Mouse (Mus musculus): ENCODE results near the gene Unc50. TPM values are rescaled to one million over a fixed set of nuclear protein-coding genes. Genes with fewer than 3 reads are reported as not detected.
A peak's percentile ranks its signal among the peaks of the same experiment; 100 is the strongest.

Unc50 gene
- polyA plus RNA-seq, 1 experiment: 60.3 TPM

DNA sequence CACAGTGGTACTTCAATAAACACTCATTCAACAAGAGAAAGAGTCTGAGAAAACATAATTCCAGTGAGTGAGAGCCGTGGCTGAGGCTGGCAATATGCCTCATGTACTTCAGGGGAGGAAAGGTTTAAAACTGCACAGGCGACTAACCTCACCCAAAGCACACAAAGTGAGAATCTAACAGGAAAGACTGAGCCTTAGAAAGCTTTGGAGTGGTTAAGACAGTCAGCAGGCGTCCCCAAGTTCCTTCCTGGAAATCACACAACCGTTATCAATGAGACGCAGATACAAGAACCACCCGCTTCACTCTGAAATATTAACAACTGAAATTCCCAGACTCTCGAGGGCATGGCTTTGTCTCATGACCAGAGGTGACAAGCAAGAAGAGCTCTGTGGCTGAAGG is 48.5 kb downstream of the Unc50 start:
- H3K4me1 ChIP-seq (ENCODE audit: control insufficient read depth, insufficient read depth, low read length): no peaks in the 10 kb centered on the region
- H3K27ac ChIP-seq (ENCODE audit: insufficient read depth, low read depth, low read length): no peak overlapping the region

DNA sequence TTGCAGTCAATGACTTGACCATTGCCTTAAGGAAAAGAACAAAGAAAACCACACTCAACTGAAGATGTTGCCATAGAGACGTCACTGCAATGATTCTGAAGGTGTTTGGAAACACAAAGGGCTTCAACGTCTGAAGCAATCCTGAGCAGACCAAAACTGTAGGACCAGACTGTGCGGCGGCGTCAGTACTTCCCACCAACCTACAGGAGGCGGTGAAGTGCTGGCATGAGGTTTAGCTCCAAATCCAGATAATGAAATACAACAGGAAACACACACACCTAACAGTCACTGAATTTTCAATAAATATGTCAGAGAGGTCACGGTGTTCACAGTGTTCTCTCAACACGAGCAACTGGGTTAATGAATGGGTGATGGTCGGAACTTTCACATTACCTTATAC is 49.1 kb downstream of the Unc50 start:
- TF ChIP-seq CTCF (conservative IDR thresholded peaks at IDR 0.05; ENCODE audit: insufficient read depth, insufficient read length, low read depth, low read length) (peak; percentile 44; the same call in 1 of the 2 replicates), POLR2A (IDR thresholded peaks at IDR 0.05; ENCODE audit: low read depth, low read length) (no peak)
- H3K4me1 ChIP-seq (ENCODE audit: control insufficient read depth, insufficient read depth, low read length): no peaks in the 10 kb centered on the region
- H3K4me3 ChIP-seq (ENCODE audit: insufficient read depth, low read depth, low read length): no peak overlapping the region
- 78% methylated on average over 9 of the region's 9 CpGs for WGBS
- no peak overlapping the region for H3K27ac ChIP-seq (ENCODE audit: insufficient read depth, low read depth, low read length)
- H3K36me3 ChIP-seq (ENCODE audit: control insufficient read depth, insufficient read depth, low read length): no peaks in the 10 kb centered on the region
- no peak for DNase-seq
- no peaks in the 10 kb centered on the region for H3K27me3 ChIP-seq (replicated peaks; ENCODE audit: control insufficient read depth, insufficient read depth, low read length)

More for the DNA sequence above, 48.5 kb downstream of the Unc50 start:
- Histone ChIP-seq H3K27me3 (replicated peaks; ENCODE audit: control insufficient read depth, insufficient read depth, low read length) (no peaks in the 10 kb centered on the region), H3K4me3 (ENCODE audit: insufficient read depth, low read depth, low read length) (no peak overlapping the region), H3K36me3 (ENCODE audit: control insufficient read depth, insufficient read depth, low read length) (no peaks in the 10 kb centered on the region)
- DNase-seq: no peak
- WGBS: 61% methylated on average over 7 of the region's 7 CpGs
- no peak for TF ChIP-seq CTCF (conservative IDR thresholded peaks at IDR 0.05; ENCODE audit: insufficient read depth, insufficient read length, low read depth, low read length)
- no peak for TF ChIP-seq POLR2A (IDR thresholded peaks at IDR 0.05; ENCODE audit: low read depth, low read length)

DNA sequence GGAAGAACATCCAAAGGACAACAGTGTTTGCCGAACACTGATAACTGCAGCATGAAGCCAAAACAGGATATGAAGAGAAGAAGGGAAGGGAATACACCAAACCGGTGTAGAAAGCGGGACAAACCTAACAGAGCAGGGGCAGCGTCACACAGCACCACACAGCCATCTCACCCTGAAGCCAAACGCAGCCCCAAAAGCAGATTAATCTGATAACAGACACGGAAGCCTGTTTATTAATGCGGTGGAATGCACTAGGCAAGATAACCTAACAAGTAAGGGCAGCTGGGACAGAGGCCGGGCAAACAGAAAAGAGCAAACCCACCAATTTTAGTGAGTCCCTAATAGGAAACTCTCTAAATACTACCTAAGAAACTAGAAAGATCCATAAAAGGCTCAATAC is 49.8 kb downstream of the Unc50 start:
- Histone ChIP-seq H3K27ac (ENCODE audit: insufficient read depth, low read depth, low read length) (no peak overlapping the region), H3K4me1 (ENCODE audit: control insufficient read depth, insufficient read depth, low read length) (no peaks in the 10 kb centered on the region), H3K4me3 (ENCODE audit: insufficient read depth, low read depth, low read length) (no peak overlapping the region), H3K36me3 (ENCODE audit: control insufficient read depth, insufficient read depth, low read length) (no peaks in the 10 kb centered on the region), H3K27me3 (replicated peaks; ENCODE audit: control insufficient read depth, insufficient read depth, low read length) (no peaks in the 10 kb centered on the region)
- DNase-seq: no peak
- TF ChIP-seq POLR2A (IDR thresholded peaks at IDR 0.05; ENCODE audit: low read depth, low read length): no peak
- TF ChIP-seq CTCF (conservative IDR thresholded peaks at IDR 0.05; ENCODE audit: insufficient read depth, insufficient read length, low read depth, low read length): no peak
- 85% methylated on average over 8 of the region's 8 CpGs for WGBS

DNA sequence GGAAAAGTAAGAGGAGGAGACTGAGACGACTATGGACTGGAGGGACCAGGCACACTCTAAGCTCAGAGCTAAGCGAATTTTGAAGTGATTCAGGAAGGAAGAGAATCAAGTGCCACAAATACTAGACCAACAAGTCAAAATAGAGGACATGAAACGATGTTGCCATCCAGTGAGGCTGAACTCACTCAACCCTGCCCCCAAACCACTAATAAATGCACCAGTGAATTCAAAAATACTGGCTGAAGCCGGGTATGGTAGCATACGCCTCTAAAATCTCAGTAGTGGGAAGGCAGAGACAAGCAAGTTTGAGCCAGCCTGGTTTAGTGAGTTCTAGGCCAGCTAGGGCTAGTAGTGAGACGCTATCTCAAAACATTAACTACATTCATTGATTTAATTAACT is 50.8 kb downstream of the Unc50 start:
- H3K4me3 ChIP-seq (ENCODE audit: insufficient read depth, low read depth, low read length): no peak overlapping the region
- no peak for TF ChIP-seq CTCF (conservative IDR thresholded peaks at IDR 0.05; ENCODE audit: insufficient read depth, insufficient read length, low read depth, low read length)
- no peak for TF ChIP-seq POLR2A (IDR thresholded peaks at IDR 0.05; ENCODE audit: low read depth, low read length)
- 71% methylated on average over 6 of the region's 6 CpGs for WGBS
- no peaks in the 10 kb centered on the region for H3K27me3 ChIP-seq (replicated peaks; ENCODE audit: control insufficient read depth, insufficient read depth, low read length)
- no peak for DNase-seq
- H3K4me1 ChIP-seq (ENCODE audit: control insufficient read depth, insufficient read depth, low read length): no peaks in the 10 kb centered on the region
- H3K36me3 ChIP-seq (ENCODE audit: control insufficient read depth, insufficient read depth, low read length): no peaks in the 10 kb centered on the region
- H3K27ac ChIP-seq (ENCODE audit: insufficient read depth, low read depth, low read length): no peak overlapping the region

DNA sequence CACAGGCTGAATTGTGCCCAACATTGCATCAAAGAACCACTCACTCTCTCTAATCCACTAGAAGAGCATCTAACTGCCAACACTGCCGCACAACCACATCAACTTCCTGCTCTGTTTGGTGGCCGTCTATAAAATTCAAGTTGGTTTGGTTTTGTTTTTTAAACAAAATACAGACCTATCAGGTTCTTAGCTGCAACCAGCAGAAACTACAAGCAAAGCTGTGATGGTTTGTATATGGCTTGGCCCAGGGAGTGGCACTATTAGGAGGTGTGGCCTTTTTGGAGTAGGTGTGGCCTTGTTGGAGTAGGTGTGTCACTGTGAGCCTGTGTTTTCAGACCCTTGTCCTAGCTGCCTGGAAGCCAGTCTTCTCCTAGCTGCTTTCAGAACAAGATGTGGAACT is 51.4 kb downstream of the Unc50 start:
- no peak for DNase-seq

DNA sequence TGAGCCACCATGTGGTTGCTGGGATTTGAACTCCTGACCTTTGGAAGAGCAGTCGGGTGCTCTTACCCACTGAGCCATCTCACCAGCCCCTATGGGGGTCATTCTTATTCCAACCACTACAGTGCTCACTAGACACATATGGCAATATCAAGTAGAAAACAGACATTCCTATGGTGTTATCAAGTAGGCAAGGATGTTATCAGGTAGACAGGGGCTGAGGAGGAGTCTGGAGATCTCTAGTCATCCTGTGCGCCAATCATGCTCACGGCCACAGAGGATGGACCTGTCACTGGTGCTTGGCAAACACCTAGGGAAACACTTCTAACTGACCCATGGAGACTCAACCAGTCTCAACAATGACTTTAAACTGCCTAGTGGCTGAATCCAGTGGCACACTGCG is 54.7 kb downstream of the Unc50 start:
- Histone ChIP-seq H3K4me3 (ENCODE audit: insufficient read depth, low read depth, low read length) (no peak overlapping the region), H3K27ac (ENCODE audit: insufficient read depth, low read depth, low read length) (no peak overlapping the region), H3K4me1 (ENCODE audit: control insufficient read depth, insufficient read depth, low read length) (no peaks in the 10 kb centered on the region), H3K36me3 (ENCODE audit: control insufficient read depth, insufficient read depth, low read length) (no peaks in the 10 kb centered on the region), H3K27me3 (replicated peaks; ENCODE audit: control insufficient read depth, insufficient read depth, low read length) (no peaks in the 10 kb centered on the region)
- no peak for DNase-seq
- TF ChIP-seq CTCF (conservative IDR thresholded peaks at IDR 0.05; ENCODE audit: insufficient read depth, insufficient read length, low read depth, low read length): no peak
- TF ChIP-seq POLR2A (IDR thresholded peaks at IDR 0.05; ENCODE audit: low read depth, low read length): no peak
- WGBS: 93% methylated on average over 4 of the region's 4 CpGs

More for the DNA sequence above, 51.4 kb downstream of the Unc50 start:
- 93% methylated on average over 2 of the region's 2 CpGs for WGBS
- TF ChIP-seq CTCF (conservative IDR thresholded peaks at IDR 0.05; ENCODE audit: insufficient read depth, insufficient read length, low read depth, low read length): no peak
- no peak for TF ChIP-seq POLR2A (IDR thresholded peaks at IDR 0.05; ENCODE audit: low read depth, low read length)
- Histone ChIP-seq H3K4me1 (ENCODE audit: control insufficient read depth, insufficient read depth, low read length) (no peaks in the 10 kb centered on the region), H3K27ac (ENCODE audit: insufficient read depth, low read depth, low read length) (no peak overlapping the region), H3K27me3 (replicated peaks; ENCODE audit: control insufficient read depth, insufficient read depth, low read length) (no peaks in the 10 kb centered on the region), H3K4me3 (ENCODE audit: insufficient read depth, low read depth, low read length) (no peak overlapping the region), H3K36me3 (ENCODE audit: control insufficient read depth, insufficient read depth, low read length) (no peaks in the 10 kb centered on the region)

DNA sequence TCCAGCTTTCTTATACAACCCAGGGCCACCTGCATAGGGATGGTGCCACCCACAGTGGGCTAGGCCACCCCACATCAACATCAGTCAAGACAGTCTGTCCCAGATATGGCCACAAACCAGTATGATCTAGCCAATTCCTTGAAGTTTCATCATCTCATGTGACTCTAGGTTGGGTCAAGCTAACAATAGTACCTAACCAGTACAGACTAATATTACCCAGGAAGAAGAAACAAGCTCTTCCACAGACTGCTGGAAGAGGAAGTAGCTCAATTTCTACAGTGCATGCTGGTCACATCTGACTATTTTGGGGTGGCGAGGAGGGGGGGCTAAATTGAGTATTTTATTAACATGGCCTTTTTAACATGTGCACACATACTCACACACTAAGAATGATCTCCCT is 56.5 kb downstream of the Unc50 start:
- no peak overlapping the region for H3K4me3 ChIP-seq (ENCODE audit: insufficient read depth, low read depth, low read length)
- H3K36me3 ChIP-seq (ENCODE audit: control insufficient read depth, insufficient read depth, low read length): no peaks in the 10 kb centered on the region
- TF ChIP-seq POLR2A (IDR thresholded peaks at IDR 0.05; ENCODE audit: low read depth, low read length) (no peak), CTCF (conservative IDR thresholded peaks at IDR 0.05; ENCODE audit: insufficient read depth, insufficient read length, low read depth, low read length) (no peak)
- H3K4me1 ChIP-seq (ENCODE audit: control insufficient read depth, insufficient read depth, low read length): no peaks in the 10 kb centered on the region
- H3K27ac ChIP-seq (ENCODE audit: insufficient read depth, low read depth, low read length): no peak overlapping the region
- DNase-seq: no peak
- 91% methylated on average over 1 of the region's 1 CpGs for WGBS
- no peaks in the 10 kb centered on the region for H3K27me3 ChIP-seq (replicated peaks; ENCODE audit: control insufficient read depth, insufficient read depth, low read length)

DNA sequence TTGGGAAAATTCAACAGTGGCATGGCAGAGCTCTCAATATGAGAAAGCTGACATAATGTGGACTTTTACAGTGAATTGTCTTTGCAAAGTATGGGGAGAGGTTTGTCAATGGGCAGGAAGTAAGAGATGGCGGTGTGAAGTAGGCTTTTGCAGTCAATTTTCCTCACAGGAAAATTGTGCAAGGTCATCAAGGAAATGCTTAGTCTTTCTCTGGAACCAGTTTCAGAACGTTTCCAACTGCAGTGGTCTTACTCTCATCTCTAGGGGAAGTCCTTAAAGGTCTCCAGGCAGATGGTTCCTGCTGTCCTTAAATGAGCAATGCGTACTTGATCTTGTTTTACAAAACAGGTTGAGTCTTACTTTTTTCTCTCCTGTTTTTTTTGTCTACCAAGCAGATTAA is 57.1 kb downstream of the Unc50 start:
- Histone ChIP-seq H3K27ac (ENCODE audit: insufficient read depth, low read depth, low read length) (no peak overlapping the region), H3K4me1 (ENCODE audit: control insufficient read depth, insufficient read depth, low read length) (no peaks in the 10 kb centered on the region), H3K27me3 (replicated peaks; ENCODE audit: control insufficient read depth, insufficient read depth, low read length) (no peaks in the 10 kb centered on the region), H3K4me3 (ENCODE audit: insufficient read depth, low read depth, low read length) (no peak overlapping the region), H3K36me3 (ENCODE audit: control insufficient read depth, insufficient read depth, low read length) (no peaks in the 10 kb centered on the region)
- WGBS: 67% methylated on average over 3 of the region's 3 CpGs
- TF ChIP-seq CTCF (conservative IDR thresholded peaks at IDR 0.05; ENCODE audit: insufficient read depth, insufficient read length, low read depth, low read length): no peak
- TF ChIP-seq POLR2A (IDR thresholded peaks at IDR 0.05; ENCODE audit: low read depth, low read length): no peak
- DNase-seq: no peak
